Mouse (Mus musculus): Measurements from ENCODE around the gene Chd1. TPM values are rescaled to one million over a fixed set of nuclear protein-coding genes. Genes with fewer than 3 reads are reported as not detected.

Gene Chd1
- polyA plus RNA-seq, 1 experiment = 93.7 TPM

DNA sequence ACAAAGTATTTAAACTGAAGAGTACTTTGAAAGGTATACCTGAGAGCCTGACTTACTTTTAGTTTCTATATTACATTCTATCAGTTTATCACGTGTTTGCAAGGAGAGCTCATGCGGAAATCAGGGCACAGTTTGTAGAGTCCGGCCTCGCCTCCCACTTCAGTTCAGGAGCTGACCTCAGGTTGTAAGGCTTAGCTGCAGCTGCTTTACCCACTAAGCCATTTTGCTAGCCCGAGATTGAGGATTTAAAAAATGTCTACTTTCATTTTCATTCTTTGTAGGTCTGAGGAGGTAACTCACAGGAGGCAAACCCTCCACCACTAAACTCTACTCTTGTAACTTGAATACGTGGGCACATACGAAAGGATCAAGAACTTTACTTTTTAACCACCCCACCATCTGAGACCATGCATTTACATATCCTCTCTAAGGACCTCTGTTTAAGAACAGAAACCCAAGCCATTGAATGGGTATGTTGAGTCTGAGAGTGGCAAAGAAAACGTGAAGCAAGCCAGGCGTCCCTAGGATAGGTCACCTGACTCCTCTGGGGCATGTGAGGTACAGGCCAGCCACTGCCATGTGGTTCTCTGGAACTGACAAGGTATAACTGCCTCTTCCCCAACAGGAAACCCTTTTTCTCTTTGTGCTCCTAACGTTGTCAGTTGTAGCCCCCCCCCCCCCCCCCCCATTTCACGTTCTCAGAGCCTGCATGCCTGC, 111.8 kb downstream of the Chd1 start:
- no peak overlapping the region for H3K9ac ChIP-seq (ENCODE audit: low read depth, poor library complexity, severe bottlenecking)
- TF ChIP-seq POLR2A (IDR thresholded peaks at IDR 0.05; ENCODE audit: insufficient read depth, low read length) (no peak), EP300 (IDR thresholded peaks at IDR 0.05; ENCODE audit: insufficient read depth, low read depth, low read length) (no peak), CTCF (IDR thresholded peaks at IDR 0.05; ENCODE audit: low read depth, low read length) (no peak)
- no peaks in the 10 kb centered on the region for H3K27me3 ChIP-seq (ENCODE audit: control insufficient read depth, insufficient read depth, low read length, poor library complexity, severe bottlenecking)
- no peaks in the 10 kb centered on the region for H3K4me1 ChIP-seq (ENCODE audit: control insufficient read depth, insufficient read depth, low read length)
- H3K27ac ChIP-seq (ENCODE audit: insufficient read depth, low read length) = no peak overlapping the region
- peaks cover 4% of the 10 kb centered on the region for H3K36me3 ChIP-seq (ENCODE audit: control insufficient read depth, insufficient read depth, low read length, poor library complexity, severe bottlenecking)
- H3K9me3 ChIP-seq (replicated peaks; ENCODE audit: control insufficient read depth, insufficient read depth, low read length, poor library complexity, severe bottlenecking) = no peaks in the 10 kb centered on the region
- no peak overlapping the region for H3K4me3 ChIP-seq (ENCODE audit: low read depth, low read length)

DNA sequence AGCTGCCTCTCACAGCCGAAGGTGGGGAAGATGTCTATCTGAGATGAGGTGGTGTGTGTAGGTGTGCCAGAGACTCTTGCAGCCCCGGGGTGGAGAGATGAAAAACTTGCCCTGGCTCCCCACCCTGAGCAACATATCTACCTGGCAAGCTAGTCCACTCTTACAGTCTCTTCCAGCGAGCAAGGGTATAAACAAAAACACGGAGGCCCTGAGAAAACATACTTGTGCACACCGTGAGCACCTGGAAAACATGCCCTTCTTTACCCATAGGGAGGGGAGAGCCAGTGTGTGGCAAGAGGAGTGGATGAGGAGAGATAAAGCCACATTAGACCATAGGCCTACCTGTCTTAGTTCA, 112.3 kb downstream of the Chd1 start:
- H3K9me3 ChIP-seq (replicated peaks; ENCODE audit: control insufficient read depth, insufficient read depth, low read length, poor library complexity, severe bottlenecking) = no peaks in the 10 kb centered on the region
- H3K27ac ChIP-seq (ENCODE audit: insufficient read depth, low read length) = no peak overlapping the region
- TF ChIP-seq POLR2A (IDR thresholded peaks at IDR 0.05; ENCODE audit: insufficient read depth, low read length) = no peak
- no peak for TF ChIP-seq CTCF (IDR thresholded peaks at IDR 0.05; ENCODE audit: low read depth, low read length)
- no peak for TF ChIP-seq EP300 (IDR thresholded peaks at IDR 0.05; ENCODE audit: insufficient read depth, low read depth, low read length)
- no peak overlapping the region for H3K9ac ChIP-seq (ENCODE audit: low read depth, poor library complexity, severe bottlenecking)
- no peaks in the 10 kb centered on the region for H3K4me1 ChIP-seq (ENCODE audit: control insufficient read depth, insufficient read depth, low read length)
- no peak overlapping the region for H3K4me3 ChIP-seq (ENCODE audit: low read depth, low read length)
- peaks cover 4% of the 10 kb centered on the region for H3K36me3 ChIP-seq (ENCODE audit: control insufficient read depth, insufficient read depth, low read length, poor library complexity, severe bottlenecking)
- H3K27me3 ChIP-seq (ENCODE audit: control insufficient read depth, insufficient read depth, low read length, poor library complexity, severe bottlenecking) = no peaks in the 10 kb centered on the region

- no peaks in the 10 kb centered on the region for H3K4me1 ChIP-seq (ENCODE audit: control insufficient read depth, insufficient read depth, low read length)
- H3K9me3 ChIP-seq (replicated peaks; ENCODE audit: control insufficient read depth, insufficient read depth, low read length, poor library complexity, severe bottlenecking) = no peaks in the 10 kb centered on the region
- no peaks in the 10 kb centered on the region for H3K27me3 ChIP-seq (ENCODE audit: control insufficient read depth, insufficient read depth, low read length, poor library complexity, severe bottlenecking)
- H3K9ac ChIP-seq (ENCODE audit: low read depth, poor library complexity, severe bottlenecking) = no peak overlapping the region
- H3K4me3 ChIP-seq (ENCODE audit: low read depth, low read length) = no peak overlapping the region
- TF ChIP-seq CTCF (IDR thresholded peaks at IDR 0.05; ENCODE audit: low read depth, low read length) (no peak), EP300 (IDR thresholded peaks at IDR 0.05; ENCODE audit: insufficient read depth, low read depth, low read length) (no peak), POLR2A (IDR thresholded peaks at IDR 0.05; ENCODE audit: insufficient read depth, low read length) (no peak)
- H3K36me3 ChIP-seq (ENCODE audit: control insufficient read depth, insufficient read depth, low read length, poor library complexity, severe bottlenecking) = peaks cover 4% of the 10 kb centered on the region
- H3K27ac ChIP-seq (ENCODE audit: insufficient read depth, low read length) = no peak overlapping the region
Measured at GRCm38 (mm10) chr17:15817634-15818033, 112.9 kb downstream of the Chd1 start.

GRCm38 (mm10) chr17:15818372-15818771, 113.6 kb downstream of the Chd1 start:
- Histone ChIP-seq H3K27me3 (ENCODE audit: control insufficient read depth, insufficient read depth, low read length, poor library complexity, severe bottlenecking) (no peaks in the 10 kb centered on the region), H3K36me3 (ENCODE audit: control insufficient read depth, insufficient read depth, low read length, poor library complexity, severe bottlenecking) (peaks cover 4% of the 10 kb centered on the region), H3K4me1 (ENCODE audit: control insufficient read depth, insufficient read depth, low read length) (no peaks in the 10 kb centered on the region), H3K9me3 (replicated peaks; ENCODE audit: control insufficient read depth, insufficient read depth, low read length, poor library complexity, severe bottlenecking) (no peaks in the 10 kb centered on the region), H3K4me3 (ENCODE audit: low read depth, low read length) (no peak overlapping the region), H3K9ac (ENCODE audit: low read depth, poor library complexity, severe bottlenecking) (no peak overlapping the region), H3K27ac (ENCODE audit: insufficient read depth, low read length) (no peak overlapping the region)
- no peak for TF ChIP-seq EP300 (IDR thresholded peaks at IDR 0.05; ENCODE audit: insufficient read depth, low read depth, low read length)
- no peak for TF ChIP-seq POLR2A (IDR thresholded peaks at IDR 0.05; ENCODE audit: insufficient read depth, low read length)
- TF ChIP-seq CTCF (IDR thresholded peaks at IDR 0.05; ENCODE audit: low read depth, low read length) = no peak

DNA sequence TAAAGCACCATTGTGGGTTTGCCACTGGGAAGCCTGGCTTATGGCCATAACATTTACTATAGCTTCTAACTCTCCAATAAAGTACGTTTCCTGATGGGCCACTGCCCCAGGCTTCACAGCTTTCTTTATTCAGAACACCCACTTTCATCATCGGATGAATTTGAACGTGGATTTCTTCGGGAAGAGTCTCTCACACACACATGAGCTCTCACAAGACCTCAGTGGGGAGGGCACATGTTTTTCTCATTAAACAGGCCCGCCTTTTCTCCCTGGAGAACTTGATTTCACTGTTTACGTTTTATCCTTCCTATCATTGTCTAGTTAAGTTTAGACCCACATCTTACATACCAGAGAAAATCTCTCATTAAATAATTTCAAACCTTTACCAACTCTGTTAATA, 115.4 kb downstream of the Chd1 start:
- Histone ChIP-seq H3K9ac (ENCODE audit: low read depth, poor library complexity, severe bottlenecking) (no peak overlapping the region), H3K4me1 (ENCODE audit: control insufficient read depth, insufficient read depth, low read length) (no peaks in the 10 kb centered on the region), H3K27me3 (ENCODE audit: control insufficient read depth, insufficient read depth, low read length, poor library complexity, severe bottlenecking) (0 out of 2 replicates have a peak, but pooled peaks cover 1% of the 10 kb centered on the region), H3K36me3 (ENCODE audit: control insufficient read depth, insufficient read depth, low read length, poor library complexity, severe bottlenecking) (peaks cover 2% of the 10 kb centered on the region), H3K9me3 (replicated peaks; ENCODE audit: control insufficient read depth, insufficient read depth, low read length, poor library complexity, severe bottlenecking) (no peaks in the 10 kb centered on the region), H3K4me3 (ENCODE audit: low read depth, low read length) (no peak overlapping the region), H3K27ac (ENCODE audit: insufficient read depth, low read length) (no peak overlapping the region)
- TF ChIP-seq CTCF (IDR thresholded peaks at IDR 0.05; ENCODE audit: low read depth, low read length) (no peak), POLR2A (IDR thresholded peaks at IDR 0.05; ENCODE audit: insufficient read depth, low read length) (no peak), EP300 (IDR thresholded peaks at IDR 0.05; ENCODE audit: insufficient read depth, low read depth, low read length) (no peak)

DNA sequence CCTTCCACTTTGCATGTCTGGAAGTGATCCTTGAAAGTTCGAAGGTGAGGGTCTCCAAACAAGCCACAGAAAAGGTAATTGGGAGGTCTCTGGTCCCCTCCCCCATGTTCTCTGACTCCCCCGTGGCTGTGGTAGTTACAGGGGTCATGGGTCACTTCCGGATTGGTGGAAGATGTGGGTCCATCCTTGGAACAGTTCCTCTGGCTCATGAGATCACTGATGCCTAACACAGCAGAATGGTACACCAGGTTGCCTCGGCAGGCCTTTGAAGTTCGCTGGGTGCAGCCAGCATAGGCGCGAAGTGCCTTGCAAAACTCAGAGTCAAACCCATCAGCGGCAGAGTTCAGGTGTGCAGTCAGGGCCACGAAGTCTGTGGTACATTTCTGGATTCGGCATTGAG, 116.0 kb downstream of the Chd1 start:
- peaks cover 2% of the 10 kb centered on the region for H3K36me3 ChIP-seq (ENCODE audit: control insufficient read depth, insufficient read depth, low read length, poor library complexity, severe bottlenecking)
- H3K27me3 ChIP-seq (ENCODE audit: control insufficient read depth, insufficient read depth, low read length, poor library complexity, severe bottlenecking) = 0 out of 2 replicates have a peak, but pooled peaks cover 1% of the 10 kb centered on the region
- no peak overlapping the region for H3K27ac ChIP-seq (ENCODE audit: insufficient read depth, low read length)
- H3K9me3 ChIP-seq (replicated peaks; ENCODE audit: control insufficient read depth, insufficient read depth, low read length, poor library complexity, severe bottlenecking) = no peaks in the 10 kb centered on the region
- no peak overlapping the region for H3K4me3 ChIP-seq (ENCODE audit: low read depth, low read length)
- H3K4me1 ChIP-seq (ENCODE audit: control insufficient read depth, insufficient read depth, low read length) = no peaks in the 10 kb centered on the region
- TF ChIP-seq EP300 (IDR thresholded peaks at IDR 0.05; ENCODE audit: insufficient read depth, low read depth, low read length) (no peak), POLR2A (IDR thresholded peaks at IDR 0.05; ENCODE audit: insufficient read depth, low read length) (no peak), CTCF (IDR thresholded peaks at IDR 0.05; ENCODE audit: low read depth, low read length) (no peak)
- no peak overlapping the region for H3K9ac ChIP-seq (ENCODE audit: low read depth, poor library complexity, severe bottlenecking)
